Mouse (Mus musculus) forebrain, embryonic 16.5 days (tissue): Measurements from ENCODE around the gene Pim1. TPM values are rescaled to one million over a fixed set of nuclear protein-coding genes. Genes with fewer than 3 reads are reported as not detected.
A peak's percentile ranks its signal among the peaks of the same experiment; 100 is the strongest.

Experiments
- ATAC-seq: fragments of 200-750 bp; cut with Nextera tagmentation; 2 replicates; pipeline ENCODE4 v1.8.0; 2017; ENCODE audit warnings: mild to moderate bottlenecking, moderate library complexity
- H3K27ac ChIP-seq: fragments of 300-500 bp; sonication (generic); 2 replicates; pipeline ENCODE4 v1.5.1; 2014; ENCODE audit warnings: low read length, control low read depth
- H3K27me3 ChIP-seq: fragments of 300-500 bp; sonication (generic); replicated peaks from 2 replicates; pipeline ENCODE4 v1.6.1; 2014; ENCODE audit warnings: low read length; ENCODE audit not compliant: control insufficient read depth, insufficient read depth
- H3K36me3 ChIP-seq: fragments of 300-500 bp; sonication (generic); 2 replicates; pipeline ENCODE4 v1.6.1; 2014; ENCODE audit not compliant: control insufficient read depth, insufficient read depth
- H3K4me1 ChIP-seq: fragments of 300-500 bp; sonication (generic); replicated peaks from 2 replicates; pipeline ENCODE4 v1.6.1; 2014; ENCODE audit warnings: low read length; ENCODE audit not compliant: control insufficient read depth, insufficient read depth
- H3K4me2 ChIP-seq: fragments of 300-500 bp; sonication (generic); 2 replicates; pipeline ENCODE4 v1.6.1; 2014; ENCODE audit warnings: mild to moderate bottlenecking, low read length, control low read depth
- H3K4me3 ChIP-seq: fragments of 300-500 bp; sonication (generic); replicated peaks from 2 replicates; pipeline ENCODE4 v1.5.1; 2014; ENCODE audit warnings: mild to moderate bottlenecking, low read length, control low read depth
- H3K9ac ChIP-seq: fragments of 300-500 bp; sonication (generic); replicated peaks from 2 replicates; pipeline ENCODE4 v1.6.1; 2014; ENCODE audit warnings: low read depth, low read length, control low read depth
- H3K9me3 ChIP-seq: fragments of 300-500 bp; sonication (generic); 2 replicates; pipeline ENCODE4 v1.6.1; 2016; ENCODE audit warnings: low read length; ENCODE audit not compliant: control insufficient read depth
- WGBS: fragments of 180-500 bp; shearing (Covaris S2); extraction: QIAGEN DNeasy Blood & Tissue Kit; methylation state at CpG from one replicate; pipeline ENCODE4 v1.1.7; 2014; 5-methylcytosine and 5-hydroxymethylcytosine counted together
- polyA plus RNA-seq: library from polyadenylated mRNA; unstranded; fragments of >200 nt; fragmentation: Nextera tagmentation; extraction: Ambion mirVana; gene quantifications from 2 replicates; pipeline ENCODE4 v1.2.1, GENCODE M21; 2015

Pim1 gene
- 11.4 and 11.8 TPM in 2 replicates for polyA plus RNA-seq

DNA sequence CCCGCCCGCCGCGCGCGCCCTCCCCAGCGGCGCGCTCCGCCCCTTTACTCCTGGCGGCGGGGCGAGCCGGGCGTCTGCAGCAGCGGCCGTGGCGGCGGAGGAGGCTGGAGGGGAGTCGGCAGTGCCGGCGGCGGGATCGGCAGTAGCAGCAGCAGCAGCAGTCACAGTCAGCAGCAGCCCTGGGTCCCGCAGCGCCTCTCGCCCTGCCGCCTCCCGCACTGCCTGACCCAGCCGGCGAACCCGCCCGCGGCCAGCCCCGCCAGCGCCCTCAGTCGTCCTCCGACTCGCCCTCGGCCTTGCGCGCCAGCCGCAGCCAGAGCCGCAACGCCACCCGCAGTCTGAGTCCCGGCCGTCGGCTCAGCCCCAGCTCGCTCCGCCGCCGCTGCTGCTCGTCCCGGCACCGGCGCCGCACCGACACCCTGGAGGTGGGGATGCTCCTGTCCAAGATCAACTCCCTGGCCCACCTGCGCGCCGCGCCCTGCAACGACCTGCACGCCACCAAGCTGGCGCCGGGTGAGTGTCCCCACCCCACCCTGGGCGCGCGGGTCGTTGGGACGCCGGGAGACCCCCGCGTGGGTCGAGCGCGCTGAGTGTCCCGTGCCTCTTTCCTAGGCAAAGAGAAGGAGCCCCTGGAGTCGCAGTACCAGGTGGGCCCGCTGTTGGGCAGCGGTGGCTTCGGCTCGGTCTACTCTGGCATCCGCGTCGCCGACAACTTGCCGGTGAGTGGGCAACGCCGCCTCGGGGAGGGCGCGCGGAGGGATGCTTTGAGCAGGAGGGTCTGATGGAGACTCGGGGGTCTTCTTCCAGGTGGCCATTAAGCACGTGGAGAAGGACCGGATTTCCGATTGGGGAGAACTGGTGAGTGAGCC, at the start of gene Pim1:
Gene Pim1, plus strand, starts transcription at position 41 of the 869 bp plus-strand sequence.
- no peaks in the 10 kb centered on the region for H3K27me3 ChIP-seq
- H3K4me3 ChIP-seq: peak within 1 kb of the TSS; percentile 90
- peak within 1 kb of the TSS; percentile 98 for H3K27ac ChIP-seq
- H3K4me1 ChIP-seq: peaks cover 18% of the 10 kb centered on the region
- H3K9ac ChIP-seq: peak within 1 kb of the TSS; percentile 90
- no peaks in the 10 kb centered on the region for H3K9me3 ChIP-seq
- under 1% methylated on average over 87 of the region's 99 CpGs for WGBS
- peak within 1 kb of the TSS; percentile 97 for H3K4me2 ChIP-seq
- no peaks in the 10 kb centered on the region for H3K36me3 ChIP-seq
- ATAC-seq: peak; percentile 80

- no peak overlapping the region for H3K4me2 ChIP-seq
- no peaks in the 10 kb centered on the region for H3K27me3 ChIP-seq
- no peak overlapping the region for H3K4me3 ChIP-seq
- H3K36me3 ChIP-seq: no peaks in the 10 kb centered on the region
- H3K4me1 ChIP-seq: peaks cover 20% of the 10 kb centered on the region
- no peak overlapping the region for H3K27ac ChIP-seq
- ATAC-seq: no peak
- WGBS: 79% methylated on average over 4 of the region's 4 CpGs
- no peaks in the 10 kb centered on the region for H3K9me3 ChIP-seq
- no peak overlapping the region for H3K9ac ChIP-seq
These were observed 49.0 kb upstream of the Pim1 start for GRCm38 (mm10) chr17:29441562-29441961.

DNA sequence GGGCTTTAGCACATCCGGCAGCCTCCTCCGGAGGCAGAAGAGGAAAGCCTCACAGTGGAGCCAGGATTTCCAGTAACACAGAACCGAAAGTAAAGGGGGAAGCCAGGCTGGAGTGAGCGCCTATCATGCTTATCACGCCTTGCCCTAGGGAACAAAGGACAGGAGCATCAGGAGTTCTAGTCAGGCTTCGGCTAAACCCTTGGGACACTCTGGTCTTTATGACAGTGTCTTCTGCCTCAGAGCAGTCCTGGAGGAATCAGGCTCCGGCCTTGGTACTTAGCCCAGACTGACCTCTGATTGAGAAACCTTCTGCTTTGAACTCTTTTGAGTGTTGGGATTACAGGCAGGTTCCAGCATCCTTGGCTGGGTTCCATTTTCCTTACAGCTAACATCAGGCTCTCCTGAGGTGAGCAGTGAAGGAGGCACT, 48.4 kb upstream of the Pim1 start:
- Histone ChIP-seq H3K4me3 (no peak overlapping the region), H3K4me1 (peaks cover 15% of the 10 kb centered on the region), H3K27me3 (no peaks in the 10 kb centered on the region), H3K36me3 (no peaks in the 10 kb centered on the region), H3K27ac (no peak overlapping the region), H3K9me3 (no peaks in the 10 kb centered on the region), H3K9ac (no peak overlapping the region), H3K4me2 (no peak overlapping the region)
- no peak for ATAC-seq
- 61% methylated on average over 7 of the region's 7 CpGs for WGBS

DNA sequence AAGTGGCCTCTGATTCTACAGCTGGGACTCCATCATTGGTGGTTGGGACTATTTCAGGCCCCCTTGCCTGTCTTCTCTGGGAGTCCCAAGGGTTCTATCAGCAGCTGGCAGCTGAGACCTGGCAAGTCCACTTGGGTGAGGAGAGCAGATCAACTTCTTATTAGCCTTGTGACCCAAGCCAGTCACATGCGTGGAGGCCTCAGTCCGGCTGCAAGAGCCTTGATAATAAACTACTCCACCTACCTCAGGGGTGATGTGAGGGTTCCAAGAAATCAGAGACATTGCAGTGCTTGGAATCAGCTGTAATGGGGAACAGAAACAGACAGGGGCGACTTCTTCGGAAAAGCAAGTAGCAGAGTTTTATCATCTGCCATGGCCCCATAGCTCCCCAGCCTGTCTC, 46.8 kb upstream of the Pim1 start:
- no peak overlapping the region for H3K4me3 ChIP-seq
- no peak overlapping the region for H3K27ac ChIP-seq
- H3K9me3 ChIP-seq: no peaks in the 10 kb centered on the region
- H3K4me2 ChIP-seq: no peak overlapping the region
- no peaks in the 10 kb centered on the region for H3K36me3 ChIP-seq
- peaks cover 1% of the 10 kb centered on the region for H3K4me1 ChIP-seq
- H3K9ac ChIP-seq: no peak overlapping the region
- no peaks in the 10 kb centered on the region for H3K27me3 ChIP-seq
- no peak for ATAC-seq
- WGBS: 90% methylated on average over 4 of the region's 4 CpGs

DNA sequence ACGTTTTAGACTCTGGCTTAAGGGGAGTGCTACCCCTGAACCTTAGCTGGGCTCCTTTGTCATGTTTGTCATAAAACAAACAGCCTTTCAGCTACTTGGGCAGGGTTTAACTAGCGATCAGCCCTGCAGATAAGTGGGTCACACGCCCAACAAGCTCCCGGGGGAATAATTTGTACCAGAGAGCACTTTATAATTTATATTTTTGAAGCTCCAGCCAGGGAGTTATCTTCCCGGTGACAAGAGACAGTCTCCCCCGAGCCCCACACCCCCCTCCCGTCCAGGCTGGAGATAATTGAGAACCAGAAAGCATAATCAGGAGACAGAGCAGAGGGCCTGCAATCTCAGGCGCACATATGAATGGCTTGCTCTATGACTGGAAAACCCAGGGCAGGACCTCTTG, 45.5 kb upstream of the Pim1 start:
- WGBS: 20% methylated on average over 8 of the region's 8 CpGs
- H3K36me3 ChIP-seq: no peaks in the 10 kb centered on the region
- no peaks in the 10 kb centered on the region for H3K27me3 ChIP-seq
- no peaks in the 10 kb centered on the region for H3K9me3 ChIP-seq
- no peak overlapping the region for H3K27ac ChIP-seq
- no peak for ATAC-seq
- H3K4me2 ChIP-seq: no peak overlapping the region
- H3K4me3 ChIP-seq: no peak overlapping the region
- H3K9ac ChIP-seq: no peak overlapping the region
- no peaks in the 10 kb centered on the region; the same call in 1 of the 2 replicates for H3K4me1 ChIP-seq

DNA sequence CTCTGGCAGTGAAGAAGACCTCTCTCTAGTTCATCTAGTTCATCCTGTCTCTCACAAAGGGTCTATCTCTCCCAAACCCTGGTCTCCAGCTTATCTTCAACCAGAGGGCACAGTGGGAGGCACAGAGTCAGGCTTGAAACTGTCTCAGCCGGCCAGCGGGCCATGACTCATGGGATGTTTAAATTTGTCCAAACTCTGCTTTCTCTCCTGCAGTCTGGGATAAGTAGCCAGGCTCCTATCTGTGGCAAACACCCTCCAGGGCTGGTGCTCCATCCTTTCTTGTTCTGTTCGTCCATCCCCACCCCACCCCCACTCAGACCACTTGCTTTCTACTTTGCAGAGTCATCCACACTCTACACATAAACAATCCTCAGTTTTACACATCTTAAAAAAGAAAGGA, 43.2 kb upstream of the Pim1 start:
- H3K9ac ChIP-seq: no peak overlapping the region
- ATAC-seq: no peak
- H3K27ac ChIP-seq: no peak overlapping the region
- no peaks in the 10 kb centered on the region for H3K36me3 ChIP-seq
- H3K9me3 ChIP-seq: peaks cover 2% of the 10 kb centered on the region; the same call in 1 of the 2 replicates
- 55% methylated on average over 3 of the region's 3 CpGs for WGBS
- no peak overlapping the region for H3K4me3 ChIP-seq
- H3K4me1 ChIP-seq: peaks cover 7% of the 10 kb centered on the region
- no peak overlapping the region for H3K4me2 ChIP-seq
- H3K27me3 ChIP-seq: 0 out of 2 replicates have a peak, but pooled peaks cover 2% of the 10 kb centered on the region

GRCm38 (mm10) chr17:29448055-29448454, 42.5 kb upstream of the Pim1 start:
- ATAC-seq: no peak
- Histone ChIP-seq H3K4me3 (no peak overlapping the region), H3K36me3 (no peaks in the 10 kb centered on the region), H3K4me2 (no peak overlapping the region), H3K27me3 (0 out of 2 replicates have a peak, but pooled peaks cover 2% of the 10 kb centered on the region), H3K9me3 (peaks cover 2% of the 10 kb centered on the region; the same call in 1 of the 2 replicates), H3K27ac (no peak overlapping the region), H3K9ac (no peak overlapping the region), H3K4me1 (peaks cover 7% of the 10 kb centered on the region)
- WGBS: 64% methylated on average over 8 of the region's 8 CpGs

- Histone ChIP-seq H3K9ac (no peak overlapping the region), H3K9me3 (peaks cover 2% of the 10 kb centered on the region; the same call in 1 of the 2 replicates), H3K36me3 (no peaks in the 10 kb centered on the region), H3K27me3 (0 out of 2 replicates have a peak, but pooled peaks cover 2% of the 10 kb centered on the region), H3K4me1 (peaks cover 7% of the 10 kb centered on the region), H3K27ac (no peak overlapping the region), H3K4me3 (no peak overlapping the region), H3K4me2 (no peak overlapping the region)
- ATAC-seq: no peak
- 68% methylated on average over 2 of the region's 2 CpGs for WGBS
These were observed 42.0 kb upstream of the Pim1 start for GRCm38 (mm10) chr17:29448561-29448960.
